ENCODE assay signal across 16 mouse cellular contexts in genomic region chr15:6953970-6954791, GRCm38 (mm10).
A peak's percentile ranks its signal among the peaks of the same experiment; 100 is the strongest.
DNase-seq lines count a peak whose midpoint lies in the region; ATAC-seq lines count a peak whose summit lies in the region.
"Had no signal": no experiment of that assay in that cellular context is flagged by ENCODE, and none has a peak within 500 bp of the region (broad histone marks: within the 10 kb centered on the region; RNA-seq: fewer than 3 reads in every experiment).

No protein-coding gene starts in this region.

- H3K27ac ChIP-seq in lung, embryonic 16.5 days (ENCODE audit: low read length) = peak overlapping the region; percentile 60
- no peak overlapping the region for H3K27ac ChIP-seq in midbrain, embryonic 10.5 days (replicated peaks)
- H3K27ac ChIP-seq: gastrocnemius, adult 2 months; intestine, embryonic 15.5 days; layer of hippocampus, adult 2 months; lung, embryonic 15.5 days; midbrain, embryonic 15.5 days had no signal

- H3K27me3 ChIP-seq in lung, embryonic 16.5 days (ENCODE audit: control insufficient read depth, insufficient read depth, low read depth, low read length) = no peaks in the 10 kb centered on the region
- H3K27me3 ChIP-seq in midbrain, embryonic 10.5 days (ENCODE audit: low read depth, poor library complexity, severe bottlenecking) = no peaks in the 10 kb centered on the region
- H3K27me3 ChIP-seq: heart, embryonic 12.5 days; intestine, embryonic 15.5 days; lung, embryonic 15.5 days; midbrain, embryonic 15.5 days had no signal

- no peaks in the 10 kb centered on the region for H3K36me3 ChIP-seq in lung, embryonic 16.5 days (ENCODE audit: control insufficient read depth, insufficient read depth, low read length)
- H3K36me3 ChIP-seq in midbrain, embryonic 10.5 days = no peaks in the 10 kb centered on the region
- H3K36me3 ChIP-seq: heart, embryonic 12.5 days; intestine, embryonic 15.5 days; lung, embryonic 15.5 days; midbrain, embryonic 15.5 days had no signal

- H3K4me2 ChIP-seq in lung, embryonic 16.5 days (ENCODE audit: low read depth, low read length) = no peak overlapping the region
- H3K4me2 ChIP-seq: heart, embryonic 12.5 days; intestine, embryonic 15.5 days; lung, embryonic 15.5 days; midbrain, embryonic 15.5 days had no signal

- H3K9me3 ChIP-seq in lung, embryonic 16.5 days (ENCODE audit: control insufficient read depth, low read length) = no peaks in the 10 kb centered on the region
- H3K9me3 ChIP-seq in midbrain, embryonic 10.5 days (replicated peaks) = no peaks in the 10 kb centered on the region
- H3K9me3 ChIP-seq: heart, embryonic 12.5 days; intestine, embryonic 15.5 days; lung, embryonic 15.5 days; midbrain, embryonic 15.5 days had no signal

- DNase-seq in left cerebral cortex, adult 11 months (ENCODE audit: low spot score) = peak; percentile 15
- DNase-seq in left cerebral cortex, postnatal 4 days = no peak
- peak; percentile 27 for DNase-seq in R1 (ENCODE audit: low read depth, low spot score)
- DNase-seq in embryo, embryonic 11 days = peak; percentile 9
- no peak for DNase-seq in adrenal gland, postnatal 4 days (ENCODE audit: low spot score in 2 of 2)
- no peak for DNase-seq in midbrain, embryonic 10.5 days (ENCODE audit: low spot score)
- DNase-seq: cerebellum, adult 2 months; gastrocnemius, adult 2 months; heart, postnatal 4 days had no signal

- intact Hi-C loops in left cerebral cortex, postnatal 4 days (cut with DNase I) = no loop called here

- no peak overlapping the region for H3K9ac ChIP-seq in lung, embryonic 16.5 days (ENCODE audit: low read length)
- H3K9ac ChIP-seq: heart, embryonic 12.5 days; intestine, embryonic 15.5 days; lung, embryonic 15.5 days; midbrain, embryonic 15.5 days had no signal

- 21% methylated on average over 9 of the region's 9 CpGs for WGBS in lung, embryonic 16.5 days
- WGBS in midbrain, embryonic 10.5 days = 78% methylated on average over 9 of the region's 9 CpGs

- H3K4me3 ChIP-seq in lung, embryonic 16.5 days (ENCODE audit: low read length) = no peak overlapping the region
- no peak overlapping the region for H3K4me3 ChIP-seq in midbrain, embryonic 10.5 days
- H3K4me3 ChIP-seq: gastrocnemius, adult 2 months; heart, embryonic 12.5 days; intestine, embryonic 15.5 days; layer of hippocampus, adult 2 months; lung, embryonic 15.5 days; midbrain, embryonic 15.5 days had no signal

- ATAC-seq in lung, embryonic 16.5 days (ENCODE audit: low read depth) = peak; percentile 71
- ATAC-seq: CD4-positive, CD25-positive, alpha-beta regulatory T cell, adult 4 months; intestine, embryonic 15.5 days; midbrain, embryonic 15.5 days had no signal

- peaks cover 14% of the 10 kb centered on the region for H3K4me1 ChIP-seq in lung, embryonic 16.5 days (replicated peaks; ENCODE audit: control insufficient read depth, insufficient read depth, low read length)
- H3K4me1 ChIP-seq in midbrain, embryonic 10.5 days = peaks cover 10% of the 10 kb centered on the region
- H3K4me1 ChIP-seq: intestine, embryonic 15.5 days; midbrain, embryonic 15.5 days had no signal

Comparison
In these comparisons a context has a peak if more than half of its experiments do, and no peak if none do; other contexts are left out.
1. DNase-seq: peak in left cerebral cortex, adult 11 months (single experiment), R1 (single experiment) and embryo, embryonic 11 days (single experiment); none in left cerebral cortex, postnatal 4 days (single experiment), adrenal gland, postnatal 4 days (0 of 2) and midbrain, embryonic 10.5 days (single experiment).